Mouse (Mus musculus): ENCODE results near the gene 4931409K22Rik. TPM values are rescaled to one million over a fixed set of nuclear protein-coding genes. Genes with fewer than 3 reads are reported as not detected.

4931409K22Rik gene
- polyA plus RNA-seq (2015; fragmentation: Nextera tagmentation; extraction: Ambion mirVana): 0.23 TPM in 2 replicates

GRCm38 (mm10) chr5:24556709-24557108, at the start of gene 4931409K22Rik:
Gene 4931409K22Rik (minus strand): TSS chr5:24556809.
- H3K9ac ChIP-seq: no peak within 1 kb of the TSS
- 70% methylated on average over 2 of the region's 2 CpGs for WGBS

GRCm38 (mm10) chr5:24605980-24606665, 49.5 kb upstream of the 4931409K22Rik start:
- H3K27me3 ChIP-seq: no peaks in the 10 kb centered on the region; the same call in 1 of the 2 replicates
- H3K4me2 ChIP-seq: peak overlapping the region; percentile 71
- H3K36me3 ChIP-seq: no peaks in the 10 kb centered on the region
- no peak for ATAC-seq (replicated peaks; ENCODE audit: low FRiP score)
- 30% methylated on average over 14 of the region's 14 CpGs for WGBS
- peaks cover 58% of the 10 kb centered on the region for H3K4me1 ChIP-seq
- no peaks in the 10 kb centered on the region for H3K9me3 ChIP-seq (replicated peaks)
- no peak overlapping the region for H3K4me3 ChIP-seq (replicated peaks)
- peak overlapping the region; percentile 86; the same call in 1 of the 2 replicates for H3K9ac ChIP-seq
- peak overlapping the region; percentile 99 for H3K27ac ChIP-seq

More at GRCm38 (mm10) chr5:24556709-24557108, at the start of gene 4931409K22Rik:
- no peaks in the 10 kb centered on the region for H3K9me3 ChIP-seq (replicated peaks)
- H3K4me1 ChIP-seq: peaks cover 3% of the 10 kb centered on the region
- no peak within 1 kb of the TSS for H3K4me3 ChIP-seq (replicated peaks)
- no peak within 1 kb of the TSS for H3K4me2 ChIP-seq
- no peak for ATAC-seq (replicated peaks; ENCODE audit: low FRiP score)
- no peaks in the 10 kb centered on the region for H3K36me3 ChIP-seq
- H3K27ac ChIP-seq: no peak within 1 kb of the TSS
- peaks cover 25% of the 10 kb centered on the region for H3K27me3 ChIP-seq

GRCm38 (mm10) chr5:24605321-24605979, 48.8 kb upstream of the 4931409K22Rik start:
- 13% methylated on average over 6 of the region's 6 CpGs for WGBS
- Histone ChIP-seq H3K27me3 (no peaks in the 10 kb centered on the region; the same call in 1 of the 2 replicates), H3K9me3 (replicated peaks) (no peaks in the 10 kb centered on the region), H3K27ac (peak overlapping the region; percentile 99), H3K36me3 (no peaks in the 10 kb centered on the region), H3K4me1 (peaks cover 65% of the 10 kb centered on the region), H3K4me3 (replicated peaks) (peak overlapping the region; percentile 75), H3K9ac (peak overlapping the region; percentile 86), H3K4me2 (peak overlapping the region; percentile 71)
- no peak for ATAC-seq (replicated peaks; ENCODE audit: low FRiP score)

- Histone ChIP-seq H3K27me3 (no peaks in the 10 kb centered on the region; the same call in 1 of the 2 replicates), H3K4me3 (replicated peaks) (peak overlapping the region; percentile 75), H3K4me1 (peaks cover 69% of the 10 kb centered on the region), H3K9ac (peak overlapping the region; percentile 86), H3K27ac (peak overlapping the region; percentile 99), H3K36me3 (no peaks in the 10 kb centered on the region), H3K4me2 (peak overlapping the region; percentile 71), H3K9me3 (replicated peaks) (no peaks in the 10 kb centered on the region)
- ATAC-seq (replicated peaks; ENCODE audit: low FRiP score): peak; percentile 78
- WGBS: under 1% methylated on average over 44 of the region's 46 CpGs
Observed at GRCm38 (mm10) chr5:24604656-24605100, 48.1 kb upstream of the 4931409K22Rik start.

GRCm38 (mm10) chr5:24604080-24604655, 47.6 kb upstream of the 4931409K22Rik start:
- Histone ChIP-seq H3K9ac (peak overlapping the region; percentile 86), H3K4me3 (replicated peaks) (peak overlapping the region; percentile 75), H3K36me3 (no peaks in the 10 kb centered on the region), H3K4me1 (peaks cover 71% of the 10 kb centered on the region), H3K27me3 (no peaks in the 10 kb centered on the region; the same call in 1 of the 2 replicates), H3K4me2 (peak overlapping the region; percentile 71), H3K27ac (peak overlapping the region; percentile 99), H3K9me3 (replicated peaks) (no peaks in the 10 kb centered on the region)
- no peak for ATAC-seq (replicated peaks; ENCODE audit: low FRiP score)
- 18% methylated on average over 12 of the region's 12 CpGs for WGBS

- Histone ChIP-seq H3K4me2 (peak overlapping the region; percentile 90), H3K4me1 (peaks cover 76% of the 10 kb centered on the region), H3K9ac (peak overlapping the region; percentile 86), H3K27me3 (no peaks in the 10 kb centered on the region), H3K36me3 (no peaks in the 10 kb centered on the region), H3K9me3 (replicated peaks) (no peaks in the 10 kb centered on the region), H3K4me3 (replicated peaks) (peak overlapping the region; percentile 66; the same call in 1 of the 2 replicates), H3K27ac (peak overlapping the region; percentile 99)
- WGBS: 57% methylated on average over 8 of the region's 8 CpGs
- no peak for ATAC-seq (replicated peaks; ENCODE audit: low FRiP score)
Observed at GRCm38 (mm10) chr5:24603431-24604010, 46.9 kb upstream of the 4931409K22Rik start.

GRCm38 (mm10) chr5:24602751-24603343, 46.2 kb upstream of the 4931409K22Rik start:
- WGBS: 3% methylated on average over 16 of the region's 16 CpGs
- peak overlapping the region; percentile 66 for H3K4me3 ChIP-seq (replicated peaks)
- peaks cover 79% of the 10 kb centered on the region for H3K4me1 ChIP-seq
- H3K9ac ChIP-seq: peak overlapping the region; percentile 79
- peak; percentile 75 for ATAC-seq (replicated peaks; ENCODE audit: low FRiP score)
- peaks cover 5% of the 10 kb centered on the region; the same call in 1 of the 2 replicates for H3K27me3 ChIP-seq
- peak overlapping the region; percentile 90 for H3K4me2 ChIP-seq
- no peaks in the 10 kb centered on the region for H3K9me3 ChIP-seq (replicated peaks)
- peak overlapping the region; percentile 99 for H3K27ac ChIP-seq
- H3K36me3 ChIP-seq: no peaks in the 10 kb centered on the region

- Histone ChIP-seq H3K4me2 (peak overlapping the region; percentile 90), H3K4me3 (replicated peaks) (peak overlapping the region; percentile 66), H3K27me3 (peaks cover 6% of the 10 kb centered on the region; the same call in 1 of the 2 replicates), H3K27ac (peak overlapping the region; percentile 99), H3K9ac (peak overlapping the region; percentile 79), H3K36me3 (no peaks in the 10 kb centered on the region), H3K4me1 (peaks cover 83% of the 10 kb centered on the region), H3K9me3 (replicated peaks) (no peaks in the 10 kb centered on the region)
- WGBS: under 1% methylated on average over 73 of the region's 73 CpGs
- peak; percentile 37 for ATAC-seq (replicated peaks; ENCODE audit: low FRiP score)
Observed at GRCm38 (mm10) chr5:24601911-24602750, 45.5 kb upstream of the 4931409K22Rik start.

- WGBS: under 1% methylated on average over 33 of the region's 33 CpGs
- Histone ChIP-seq H3K4me1 (peaks cover 83% of the 10 kb centered on the region), H3K27ac (peak overlapping the region; percentile 99)
Observed at GRCm38 (mm10) chr5:24601071-24601835, 44.6 kb upstream of the 4931409K22Rik start.

GRCm38 (mm10) chr5:24600236-24600635, 43.6 kb upstream of the 4931409K22Rik start:
- no peak for ATAC-seq (replicated peaks; ENCODE audit: low FRiP score)
- Histone ChIP-seq H3K27me3 (peaks cover 6% of the 10 kb centered on the region; the same call in 1 of the 2 replicates), H3K4me3 (replicated peaks) (peak overlapping the region; percentile 66), H3K36me3 (peaks cover 9% of the 10 kb centered on the region), H3K9me3 (replicated peaks) (no peaks in the 10 kb centered on the region), H3K4me2 (peak overlapping the region; percentile 90), H3K4me1 (peaks cover 74% of the 10 kb centered on the region), H3K9ac (no peak overlapping the region), H3K27ac (no peak overlapping the region)
- 74% methylated on average over 2 of the region's 2 CpGs for WGBS

More at GRCm38 (mm10) chr5:24601071-24601835, 44.6 kb upstream of the 4931409K22Rik start:
- peak overlapping the region; percentile 66 for H3K4me3 ChIP-seq (replicated peaks)
- H3K27me3 ChIP-seq: peaks cover 6% of the 10 kb centered on the region; the same call in 1 of the 2 replicates
- H3K9ac ChIP-seq: peak overlapping the region; percentile 79
- no peaks in the 10 kb centered on the region for H3K9me3 ChIP-seq (replicated peaks)
- H3K4me2 ChIP-seq: peak overlapping the region; percentile 90
- no peak for ATAC-seq (replicated peaks; ENCODE audit: low FRiP score)
- H3K36me3 ChIP-seq: no peaks in the 10 kb centered on the region
